Mouse (Mus musculus) cerebellum, postnatal 36 days (tissue): ENCODE measurements around the gene Ush2a.

Experiments
- DNase-seq, 2 experiments: peaks; one replicate each; pipeline ENCODE4 v3.0.0; 2021 to 2022; ENCODE audit warnings: mixed read lengths in 2 of 2

Gene Ush2a

DNA sequence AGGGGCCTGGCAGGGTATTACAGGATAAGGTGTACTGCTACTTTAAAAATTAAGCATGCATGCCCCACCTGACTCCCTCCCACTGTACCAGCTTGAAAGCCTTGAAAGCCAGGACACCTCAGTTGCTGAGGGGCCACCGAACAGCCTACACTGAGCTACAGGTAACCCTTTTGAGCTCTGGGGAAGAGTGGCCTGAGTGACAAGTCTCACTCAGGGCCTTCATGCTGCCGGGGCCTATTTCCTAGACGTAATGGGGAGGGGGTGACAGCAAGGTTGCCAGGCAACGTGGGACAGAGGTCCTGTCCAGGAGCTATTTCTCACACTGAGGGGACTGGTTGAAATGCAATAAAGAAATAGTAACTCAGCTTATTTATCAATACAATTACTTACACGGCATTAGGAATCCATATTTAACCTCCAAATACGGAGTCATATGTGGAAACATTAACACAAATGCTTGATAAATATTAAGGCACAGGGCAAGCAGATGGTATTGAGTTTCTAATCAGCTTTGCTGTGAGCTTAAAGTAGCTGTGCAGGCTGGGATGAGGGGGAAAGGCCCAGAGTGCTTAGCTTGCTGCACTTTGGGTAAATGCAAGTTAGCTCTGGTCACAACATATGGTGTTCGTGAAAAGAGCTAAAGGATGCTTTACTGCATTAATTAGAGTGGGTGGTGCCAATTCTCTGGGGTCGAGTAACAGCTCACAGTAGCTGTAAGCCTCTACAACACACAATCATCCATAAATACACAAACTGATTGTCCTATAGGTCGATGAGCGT is at the start of gene Ush2a:
TSS of gene Ush2a (plus strand) at position 121 of the 780 bp plus-strand sequence.
- no peak for DNase-seq

DNA sequence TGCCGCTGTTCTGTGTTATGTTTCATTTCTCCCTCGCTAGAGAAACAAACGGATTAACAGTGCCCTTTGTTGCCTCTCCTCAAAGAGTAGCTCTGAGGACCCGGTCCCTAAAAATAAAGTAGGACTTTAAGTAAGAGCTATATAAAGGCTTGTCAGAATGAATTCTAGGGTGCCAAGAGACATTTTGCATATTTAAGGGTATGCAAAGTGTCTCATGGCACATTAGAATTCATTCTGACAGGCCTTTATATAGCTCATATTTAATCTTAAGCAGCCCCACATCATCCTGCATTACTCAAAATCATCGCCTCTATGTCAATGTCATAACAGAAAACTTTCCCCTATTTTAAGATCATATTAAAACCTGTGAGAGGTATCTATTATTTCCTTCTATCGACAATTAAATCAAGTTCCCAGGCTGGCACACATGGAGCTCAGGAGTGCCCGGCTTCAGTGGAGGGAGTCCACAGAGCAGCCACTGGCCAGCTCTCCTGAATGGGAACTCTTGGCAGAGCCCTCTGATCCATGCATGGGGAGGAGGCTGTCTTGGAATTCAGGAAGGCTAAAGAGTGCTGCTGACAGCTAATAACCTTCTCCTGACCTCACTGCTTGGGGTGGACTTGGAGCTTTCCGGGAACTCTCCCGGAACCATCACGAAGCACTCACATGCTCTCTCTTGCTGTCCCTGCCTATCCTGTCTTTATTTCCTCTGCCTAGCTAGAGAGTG is 46.8 kb upstream of the Ush2a start:
- no peak for DNase-seq

DNA sequence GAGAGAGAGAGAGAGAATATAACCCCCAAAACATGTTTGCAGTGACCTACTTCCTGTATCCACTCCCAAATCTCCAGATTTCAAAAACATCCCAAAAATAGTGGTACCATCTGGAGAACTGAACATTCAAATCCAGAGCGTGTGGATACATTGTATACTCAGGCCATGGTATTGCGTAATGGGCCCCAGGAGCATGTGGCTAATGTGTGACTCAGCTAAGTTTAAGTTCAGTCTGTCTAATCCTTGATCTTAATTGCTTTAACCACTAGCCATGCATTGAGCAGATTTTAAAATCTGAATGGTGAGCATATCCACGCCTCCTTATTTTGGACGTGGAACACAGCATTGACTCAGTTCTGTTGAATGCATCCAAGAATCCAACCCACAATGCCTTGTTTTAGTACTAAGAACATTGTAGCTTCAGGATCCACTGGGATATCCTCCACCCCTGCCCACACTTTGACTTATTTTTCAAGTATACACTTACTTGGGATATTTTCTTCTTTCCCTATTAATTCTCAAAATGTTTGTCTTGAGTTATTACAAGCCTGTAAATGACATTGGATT is 40.5 kb upstream of the Ush2a start:
- DNase-seq, result no peak

DNA sequence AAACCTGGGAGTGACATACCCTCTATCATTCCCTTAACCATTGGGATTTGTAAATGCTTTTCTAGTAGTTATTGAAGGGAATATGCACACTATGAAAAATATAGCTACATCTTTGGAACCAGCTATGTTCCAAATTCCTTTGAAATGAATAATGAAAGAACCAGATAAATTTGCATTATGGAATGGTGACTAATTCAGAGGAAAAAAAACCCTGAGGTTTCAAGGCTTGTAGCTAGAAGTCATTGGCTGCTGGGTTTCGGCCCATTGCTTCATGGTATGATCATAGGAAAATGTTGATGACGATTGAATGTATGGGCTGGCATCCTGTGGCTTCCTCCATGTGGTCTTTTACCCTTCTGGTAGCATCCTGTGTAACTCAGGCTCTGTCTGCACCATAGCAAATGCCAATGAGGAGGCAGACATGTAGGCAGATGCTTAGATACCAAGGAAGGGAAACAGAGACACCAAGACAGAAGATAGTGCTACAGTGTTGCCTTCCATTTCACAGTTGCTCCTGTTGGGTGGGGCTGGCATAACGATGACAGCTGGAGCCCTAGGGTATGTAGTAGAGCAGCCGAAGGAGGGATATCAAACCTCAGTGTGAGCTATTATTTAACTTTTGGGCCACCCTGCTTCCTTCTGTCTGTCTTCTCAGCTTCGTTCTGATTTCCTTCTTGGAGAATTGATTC is 28.6 kb upstream of the Ush2a start:
- DNase-seq, result no peak

DNA sequence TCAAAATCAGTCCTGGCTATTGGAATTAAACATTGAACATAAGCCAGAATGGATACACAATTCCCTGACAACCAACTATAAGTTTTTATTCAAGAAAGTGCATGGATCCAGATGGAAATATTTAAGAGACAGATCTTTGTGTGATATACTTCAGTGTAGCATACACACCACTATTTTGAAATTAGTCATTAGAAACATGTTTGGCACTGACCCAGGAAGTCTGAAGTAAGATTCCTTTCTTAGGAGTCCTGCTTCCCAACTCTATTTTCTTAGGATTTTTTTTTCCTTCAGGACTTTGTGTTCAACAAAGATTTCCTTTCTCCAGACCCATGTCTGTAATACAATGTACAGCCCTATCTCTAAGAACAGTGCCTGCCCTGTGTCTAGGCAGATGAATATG is 23.2 kb upstream of the Ush2a start:
- DNase-seq, result no peak

DNA sequence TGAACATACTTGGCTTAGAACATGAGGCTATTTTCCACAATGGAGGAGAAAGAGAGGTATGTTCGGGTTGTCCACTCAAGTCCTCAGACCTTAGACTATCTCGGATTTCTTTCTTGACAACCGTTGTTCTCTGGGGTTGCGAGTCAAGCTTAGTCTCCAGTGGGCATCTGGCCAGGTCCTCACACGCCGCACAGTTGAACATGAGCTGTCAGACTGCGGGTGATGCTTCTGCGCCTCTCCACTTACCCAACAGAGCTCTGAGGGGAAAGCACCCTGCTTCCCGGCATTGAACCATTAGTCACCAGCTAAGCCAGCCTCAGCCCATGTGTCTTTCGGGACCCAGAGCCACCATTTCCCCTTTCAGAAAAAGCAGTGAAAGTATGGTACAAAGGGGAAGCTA is 20.1 kb upstream of the Ush2a start:
- no peak for DNase-seq

DNA sequence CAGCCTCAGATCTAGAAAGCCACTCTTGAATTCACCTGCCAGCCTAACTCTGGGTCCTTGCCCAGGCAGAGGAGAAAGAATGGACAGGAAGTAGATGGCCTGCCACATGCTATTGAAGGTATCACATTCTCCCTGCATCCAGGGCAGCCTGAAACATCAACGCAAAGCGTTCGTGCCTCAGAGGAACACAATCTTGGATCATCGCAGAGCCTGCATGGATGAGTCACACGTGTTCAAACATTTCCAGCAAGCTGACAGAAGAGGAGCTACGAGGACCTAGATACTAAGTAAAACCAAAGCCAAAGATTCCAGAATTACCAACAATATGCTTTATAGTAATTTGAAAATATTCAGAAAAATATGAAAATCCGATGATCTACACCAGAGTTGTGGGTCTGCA is 4.3 kb upstream of the Ush2a start:
- no peak for DNase-seq

DNA sequence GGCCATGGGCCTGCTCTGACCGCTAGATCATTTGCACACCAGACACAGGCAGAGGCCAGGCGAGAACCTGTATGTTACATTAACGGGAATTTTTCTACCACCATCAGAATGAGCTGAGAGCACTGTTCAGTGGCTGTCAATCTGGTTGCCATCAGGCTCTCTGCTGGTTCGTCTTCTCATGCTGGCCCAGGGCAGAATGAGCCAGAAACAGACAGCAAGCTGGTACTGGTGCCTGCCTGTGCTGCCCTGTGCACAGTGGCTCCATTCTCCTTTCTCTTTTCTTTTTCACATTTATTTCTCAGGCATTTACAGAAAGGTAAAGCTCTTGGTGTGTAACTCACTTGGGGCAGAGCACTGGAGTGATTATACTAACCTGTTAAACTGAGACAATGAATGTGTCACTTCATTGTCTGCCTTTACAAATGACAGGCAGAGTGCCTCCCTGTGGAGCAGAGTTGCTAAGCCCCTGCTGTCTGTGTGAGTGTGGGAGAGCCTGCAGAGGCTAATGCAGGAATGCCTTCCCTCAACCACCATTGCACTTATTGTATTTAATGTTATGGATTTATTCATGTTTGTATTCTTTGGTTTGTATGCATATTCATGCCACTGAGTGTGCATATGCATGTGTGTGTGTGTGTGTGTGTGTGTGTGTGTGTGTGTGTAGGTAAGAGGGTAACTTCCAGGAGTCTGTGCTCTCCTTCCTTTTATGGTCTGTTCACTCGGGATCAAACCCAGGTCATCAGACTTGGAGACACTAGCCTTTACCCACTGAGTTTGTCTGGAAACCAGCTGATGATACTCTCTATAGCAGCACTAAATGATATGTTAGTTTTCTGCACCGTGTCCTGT is 1.3 kb upstream of the Ush2a start:
- DNase-seq, result no peak

DNA sequence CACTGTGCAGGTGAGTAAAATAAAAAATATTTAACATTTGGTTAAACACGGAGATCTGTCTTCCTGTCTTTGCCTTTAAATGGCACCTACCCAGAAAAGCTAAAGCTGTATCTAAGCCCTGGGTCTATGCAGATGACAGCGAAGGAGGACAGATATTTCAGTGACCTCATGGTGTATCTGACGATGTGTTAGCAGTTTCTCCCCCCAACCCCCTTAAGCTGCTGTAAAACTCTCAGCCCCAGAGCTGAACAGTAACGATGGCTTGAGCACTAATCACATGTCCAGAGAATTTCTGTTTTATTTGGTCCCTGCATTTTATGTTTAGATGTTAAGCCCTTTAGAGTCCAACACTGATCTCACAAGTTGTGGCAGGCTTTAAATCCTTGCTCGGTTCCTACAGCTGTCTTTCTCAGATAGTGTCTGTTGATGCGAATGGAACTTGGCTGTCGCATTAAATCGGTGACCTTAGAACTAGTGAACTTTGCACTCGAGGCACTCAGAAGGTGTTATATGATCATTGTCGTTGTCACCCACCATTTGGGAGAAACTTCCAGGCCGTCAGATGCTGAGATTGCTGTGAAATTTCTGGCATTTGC is 5.4 kb downstream of the Ush2a start:
- no peak for DNase-seq

DNA sequence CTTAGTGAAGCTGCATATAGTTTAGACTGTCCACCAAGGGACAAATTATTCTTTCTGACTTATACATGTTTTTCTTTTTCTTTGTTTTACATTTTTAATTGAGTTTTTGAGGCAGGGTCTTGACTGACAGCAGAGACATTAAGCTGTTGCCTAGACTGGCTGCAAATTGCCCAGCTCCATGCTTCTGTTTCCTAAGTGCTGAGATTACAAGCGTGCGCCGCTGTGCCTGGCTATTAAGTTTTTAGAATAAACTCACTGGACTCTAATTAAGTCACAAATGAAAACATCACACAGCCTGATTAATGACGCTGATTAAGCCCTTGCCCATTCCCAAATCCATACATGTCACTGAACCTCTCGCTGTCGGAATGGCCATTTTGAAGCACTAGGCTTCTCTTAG is 7.2 kb downstream of the Ush2a start:
- DNase-seq, result no peak

DNA sequence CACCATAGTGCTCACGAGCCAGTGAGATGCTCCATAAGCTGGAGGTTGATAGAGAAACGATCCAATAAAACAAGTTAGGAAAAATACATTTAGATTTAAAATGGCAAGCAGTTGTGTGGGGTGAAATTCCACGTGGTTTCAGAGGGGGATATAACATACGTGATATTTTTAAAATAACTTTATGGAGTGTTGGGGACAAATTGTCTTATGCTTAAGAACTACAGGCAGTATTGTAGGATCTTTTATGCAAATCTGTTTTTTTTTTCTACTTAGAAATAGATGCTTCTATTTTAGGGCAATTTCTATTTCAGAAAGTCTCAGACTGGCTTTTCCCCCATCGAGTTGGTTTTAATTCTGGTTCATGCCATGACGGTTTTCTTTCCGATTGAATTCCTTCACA is 51.5 kb downstream of the Ush2a start:
- DNase-seq, result no peak

DNA sequence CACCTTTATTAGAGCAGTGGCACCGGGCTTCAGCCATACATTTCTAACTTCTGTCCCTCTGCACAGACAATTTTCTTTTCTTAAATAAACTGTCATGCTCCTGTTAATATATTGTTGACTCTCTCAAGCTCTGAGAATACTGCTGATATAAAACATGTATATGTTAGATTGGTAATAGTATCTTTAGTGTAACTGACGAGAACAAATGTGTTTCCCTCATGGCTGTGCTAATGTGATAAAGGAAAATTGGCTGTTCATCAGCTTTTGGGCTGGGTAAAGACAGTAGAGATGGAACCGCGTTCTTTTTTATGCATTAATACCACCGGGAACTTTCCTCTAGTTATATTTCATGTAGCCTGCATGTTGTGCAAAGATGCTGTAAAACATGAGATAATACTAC is 54.8 kb downstream of the Ush2a start:
- no peak for DNase-seq

DNA sequence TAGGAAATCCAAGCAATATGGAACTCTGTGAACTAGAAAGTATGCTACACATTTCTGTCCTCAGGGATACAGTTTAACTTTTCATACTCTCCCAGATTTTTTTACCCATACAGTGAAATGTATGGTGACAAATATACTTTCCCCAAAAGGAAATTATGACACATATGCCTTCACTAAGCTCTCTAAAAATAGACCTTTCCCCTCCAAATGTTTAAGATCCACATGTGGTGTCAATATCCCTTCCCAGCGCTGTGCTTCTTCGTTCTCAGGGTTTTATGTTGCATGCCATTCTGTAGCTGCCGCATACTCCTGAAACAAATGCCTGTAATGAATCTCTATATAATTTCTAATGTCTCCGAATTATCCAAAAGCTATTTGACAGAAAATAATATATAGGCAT is 58.4 kb downstream of the Ush2a start:
- DNase-seq, result no peak

DNA sequence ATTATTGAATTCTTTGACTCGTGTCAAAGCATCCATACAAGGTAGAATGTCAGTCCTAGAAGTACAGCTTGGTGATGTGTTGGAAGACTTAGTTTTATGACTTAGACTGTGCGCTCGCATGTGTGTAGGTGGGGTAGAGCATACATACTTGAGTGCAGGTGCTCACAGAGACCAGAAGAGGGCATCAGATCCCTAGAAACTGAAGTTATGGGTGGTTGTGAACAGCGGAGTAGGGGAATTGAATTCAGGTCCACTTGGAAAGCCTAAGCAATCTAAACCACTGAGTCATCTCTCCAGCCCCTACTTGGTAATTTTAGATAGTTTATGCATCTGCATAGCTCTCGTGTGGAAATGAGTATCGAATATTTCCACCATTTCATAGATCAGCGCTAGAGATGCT is 59.7 kb downstream of the Ush2a start:
- DNase-seq, result no peak

DNA sequence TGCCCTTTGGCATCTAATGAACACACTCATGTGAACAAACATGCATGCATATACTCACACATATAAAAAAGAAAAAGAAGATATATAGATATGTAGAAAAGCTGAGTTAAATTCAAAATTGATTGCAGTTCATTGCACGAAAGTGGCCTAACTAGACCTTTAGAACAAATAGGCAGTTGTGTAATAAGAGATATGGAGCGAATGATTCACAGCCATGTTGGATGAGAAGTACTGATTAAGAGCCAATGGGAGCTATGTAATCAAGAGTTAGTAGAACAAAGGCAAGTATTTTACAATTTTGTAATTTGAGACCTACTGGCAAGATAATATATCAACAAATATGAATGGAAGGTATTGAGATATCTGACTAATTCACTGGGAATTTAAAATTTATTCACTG is 68.6 kb downstream of the Ush2a start:
- no peak for DNase-seq

DNA sequence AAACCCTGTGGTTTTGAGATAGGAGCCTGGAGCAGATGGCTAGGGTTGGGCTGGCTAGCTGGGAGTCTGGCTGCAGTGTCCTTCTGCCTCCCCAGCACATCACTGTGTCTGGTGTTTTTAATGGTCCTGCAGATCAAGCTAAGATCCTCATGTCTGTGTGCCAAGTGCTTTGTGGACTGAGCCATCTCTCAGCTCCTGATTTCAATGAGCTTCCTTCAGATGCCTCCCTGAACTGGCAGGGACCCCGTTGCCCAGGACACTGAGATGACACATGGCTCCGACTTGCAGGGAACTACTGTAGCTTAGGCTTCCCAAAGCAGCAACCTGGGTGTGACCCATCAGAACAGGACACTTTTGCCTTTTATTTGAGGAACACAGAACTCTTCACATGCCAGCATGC is 72.1 kb downstream of the Ush2a start:
- DNase-seq, result peak; percentile 9 to 14

DNA sequence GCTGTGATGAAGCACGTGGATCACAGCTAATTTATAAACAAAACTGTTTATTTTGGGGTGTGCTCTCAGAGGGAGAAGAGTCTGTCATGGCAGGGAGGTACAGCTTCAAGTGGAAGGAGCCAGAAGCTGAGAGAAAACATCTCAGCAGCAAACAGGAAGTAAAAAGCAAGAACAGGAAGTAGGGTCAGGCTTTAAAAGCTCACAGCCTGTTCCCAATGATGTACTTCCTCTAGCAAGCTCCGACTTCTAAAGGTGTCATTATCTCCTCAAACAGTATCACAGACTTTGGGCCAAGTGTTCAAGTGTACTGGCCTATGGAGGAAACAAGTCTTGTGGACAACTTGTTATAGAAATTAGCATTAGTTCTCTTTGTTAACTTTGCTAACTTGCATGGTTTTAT is 85.9 kb downstream of the Ush2a start:
- DNase-seq, result no peak

DNA sequence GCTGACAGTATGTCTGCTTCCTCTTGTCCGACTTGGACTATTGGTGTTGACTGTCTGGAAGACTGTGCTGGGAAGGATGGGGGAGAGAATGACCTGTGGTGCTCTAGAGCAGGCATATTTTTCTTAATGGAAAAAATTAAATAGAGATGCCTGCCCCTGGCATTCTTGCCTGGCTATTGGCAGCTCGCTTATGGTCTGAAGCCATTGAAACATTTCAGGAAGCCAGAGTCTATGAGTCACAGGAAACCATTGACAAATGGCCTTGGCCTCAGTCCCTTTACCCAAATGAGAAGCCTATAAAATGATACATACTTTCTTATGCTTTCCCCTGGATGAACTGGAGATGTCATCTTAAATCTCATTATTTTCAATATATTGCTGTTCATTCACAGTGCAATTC is 92.9 kb downstream of the Ush2a start:
- DNase-seq, result no peak

DNA sequence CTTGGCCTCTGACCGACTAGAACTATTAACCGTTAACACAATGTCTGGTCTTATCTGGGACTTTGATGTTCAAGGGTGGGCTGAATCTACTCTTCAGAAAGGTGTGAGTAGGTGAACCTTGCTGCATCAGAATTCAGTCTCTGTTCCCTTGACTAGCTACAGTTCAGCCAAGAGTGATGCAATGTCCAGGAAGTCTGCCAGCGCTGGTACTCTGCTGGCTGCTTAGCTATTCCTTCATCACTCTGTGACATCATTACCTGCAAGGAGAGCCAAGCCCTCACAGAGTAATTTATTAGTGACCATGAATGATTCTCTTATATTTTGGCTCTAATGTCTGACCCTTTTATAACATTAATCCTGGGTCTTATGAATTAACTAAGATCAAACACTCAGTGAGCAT is 101.7 kb downstream of the Ush2a start:
- peak; percentile 70 to 73 for DNase-seq

DNA sequence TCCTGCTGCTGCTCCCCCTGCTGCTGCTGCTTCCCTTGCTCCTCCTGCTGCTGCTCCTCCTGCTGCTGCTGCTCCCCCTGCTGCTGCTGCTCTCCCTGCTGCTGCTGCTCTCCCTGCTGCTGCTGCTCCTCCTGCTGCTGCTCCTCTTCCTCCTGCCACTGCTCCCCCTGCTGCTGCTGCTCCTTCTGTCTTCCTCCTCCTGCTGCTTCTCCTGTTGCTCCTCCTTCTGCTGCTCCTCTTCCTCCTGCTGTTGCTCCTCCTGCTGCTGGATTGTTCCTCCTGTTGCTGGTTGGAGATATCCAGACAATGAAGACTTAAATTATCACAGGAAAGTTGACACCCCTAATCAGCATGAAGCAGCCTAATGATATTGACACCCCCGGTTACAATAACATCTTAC is 123.4 kb downstream of the Ush2a start:
- DNase-seq, result no peak

DNA sequence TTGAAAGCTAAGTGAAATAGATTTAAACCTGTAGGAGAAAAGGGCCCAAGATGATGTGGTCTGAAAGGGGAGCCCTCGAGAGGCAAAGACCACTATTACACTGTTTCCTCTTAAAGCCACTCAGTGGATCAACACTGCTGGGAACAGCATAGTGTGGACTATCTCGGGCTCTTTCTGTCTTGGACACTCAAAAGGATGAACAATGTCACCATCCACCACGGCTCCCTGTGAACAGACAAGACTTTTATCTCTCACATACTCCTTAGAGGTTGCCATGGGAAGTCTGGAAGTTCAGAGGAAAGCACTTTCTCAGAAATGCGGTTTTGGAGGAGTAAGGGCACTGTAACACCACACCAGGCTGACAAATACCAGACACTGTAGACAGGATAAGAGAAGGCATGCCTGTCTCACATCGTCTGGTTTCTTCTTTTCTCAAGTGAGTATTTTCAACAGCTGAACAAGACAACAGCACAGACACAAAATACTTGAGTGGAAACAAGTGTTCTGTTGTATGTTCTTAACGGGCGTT is 124.0 kb downstream of the Ush2a start:
- no peak for DNase-seq

DNA sequence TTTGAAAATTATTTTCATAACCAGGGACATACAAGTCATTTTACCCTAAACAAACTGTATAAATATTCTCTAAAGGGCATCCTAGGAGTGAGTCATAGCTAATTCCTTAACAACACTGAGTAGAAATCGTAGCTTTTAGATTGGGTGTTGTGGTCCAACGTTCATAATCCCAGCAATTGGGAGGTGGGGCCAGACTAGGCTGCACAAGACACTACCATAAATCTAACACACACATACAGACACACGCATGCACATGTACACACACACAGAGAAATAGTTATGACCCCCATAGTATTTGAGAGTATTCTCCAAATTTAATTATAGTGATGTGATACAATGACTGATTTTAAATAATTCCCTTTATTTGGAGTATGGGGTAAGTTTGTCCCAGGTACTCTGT is 125.5 kb downstream of the Ush2a start:
- DNase-seq, result no peak
